ENCODE assay signal across 8 mouse cellular contexts in genomic region chr3:122620285-122620931, GRCm38 (mm10). TPM values are rescaled to one million over a fixed set of nuclear protein-coding genes. Genes with fewer than 3 reads are reported as not detected.
DNase-seq lines count a peak whose midpoint lies in the region; ATAC-seq and TF ChIP-seq lines count a peak whose summit lies in the region.

No protein-coding gene starts in this region.

- TF ChIP-seq POLR2A in thymus, adult 2 months (IDR thresholded peaks at IDR 0.05; ENCODE audit: control insufficient read depth, extremely low read depth, insufficient read depth, low read length, poor library complexity) = no peak

- peaks cover 12% of the 10 kb centered on the region for H3K4me1 ChIP-seq in thymus, adult 2 months (replicated peaks; ENCODE audit: control insufficient read depth, insufficient read depth, low read length)
- H3K4me1 ChIP-seq in embryonic facial prominence, embryonic 14.5 days (ENCODE audit: control insufficient read depth, insufficient read depth, low read length) = peaks cover 23% of the 10 kb centered on the region
- 0 out of 2 replicates have a peak, but pooled peaks cover 10% of the 10 kb centered on the region for H3K4me1 ChIP-seq in heart, postnatal 0 days (ENCODE audit: control insufficient read depth, insufficient read depth)
- peaks cover 16% of the 10 kb centered on the region for H3K4me1 ChIP-seq in liver, embryonic 15.5 days (replicated peaks)
- peaks cover 14% of the 10 kb centered on the region for H3K4me1 ChIP-seq in neural tube, embryonic 11.5 days (ENCODE audit: control insufficient read depth, insufficient read depth, low read length)

- TF ChIP-seq EP300 in heart, postnatal 0 days (IDR thresholded peaks at IDR 0.05; ENCODE audit: low read depth) = no peak

- 8% methylated on average over 21 of the region's 21 CpGs for WGBS in thymus, adult 2 months
- WGBS in embryonic facial prominence, embryonic 14.5 days = under 1% methylated on average over 21 of the region's 21 CpGs
- WGBS in heart, postnatal 0 days = under 1% methylated on average over 21 of the region's 21 CpGs
- WGBS in liver, embryonic 15.5 days (ENCODE audit: insufficient replicate concordance) = under 1% methylated on average over 21 of the region's 21 CpGs
- WGBS in neural tube, embryonic 11.5 days = under 1% methylated on average over 21 of the region's 21 CpGs

- no peak overlapping the region; the same call in 1 of the 2 replicates for H3K27ac ChIP-seq in thymus, adult 2 months (ENCODE audit: control insufficient read depth, insufficient read depth, low read length)
- H3K27ac ChIP-seq in embryonic facial prominence, embryonic 14.5 days (replicated peaks; ENCODE audit: low read depth, low read length) = peak overlapping the region; percentile 98
- peak overlapping the region; percentile 97 for H3K27ac ChIP-seq in heart, postnatal 0 days (ENCODE audit: low read depth)
- peak overlapping the region; percentile 41; the same call in 1 of the 2 replicates for H3K27ac ChIP-seq in liver, embryonic 15.5 days (replicated peaks)
- peak overlapping the region; percentile 97; the same call in 1 of the 2 replicates for H3K27ac ChIP-seq in neural tube, embryonic 11.5 days (ENCODE audit: low read depth, low read length)

- peak overlapping the region; percentile 97 for H3K9ac ChIP-seq in embryonic facial prominence, embryonic 14.5 days (ENCODE audit: low read depth, low read length)
- H3K9ac ChIP-seq in heart, postnatal 0 days (replicated peaks; ENCODE audit: low read depth, low read length) = peak overlapping the region; percentile 96
- no peak overlapping the region for H3K9ac ChIP-seq in liver, embryonic 15.5 days
- peak overlapping the region; percentile 98 for H3K9ac ChIP-seq in neural tube, embryonic 11.5 days (ENCODE audit: low read length)

- no peak for DNase-seq in thymus, adult 2 months
- DNase-seq in thymus, postnatal 10 days (ENCODE audit: low spot score in 2 of 2) = no peak
- peak; percentile 77 for DNase-seq in embryonic facial prominence, embryonic 14.5 days (ENCODE audit: low spot score)
- DNase-seq in heart, postnatal 0 days (ENCODE audit: low spot score) = peak; percentile 55
- DNase-seq in kidney, postnatal 36 days = peak; percentile 77 to 81
- peak; percentile 47 for DNase-seq in neural tube, embryonic 11.5 days (ENCODE audit: low spot score)
- DNase-seq in thymus, postnatal 4 days = peak; percentile 23

- H3K27me3 ChIP-seq in thymus, adult 2 months (ENCODE audit: control insufficient read depth, insufficient read depth, low read length) = peaks cover 5% of the 10 kb centered on the region; the same call in 1 of the 2 replicates
- no peaks in the 10 kb centered on the region for H3K27me3 ChIP-seq in embryonic facial prominence, embryonic 14.5 days (replicated peaks; ENCODE audit: control insufficient read depth, insufficient read depth, low read length)
- H3K27me3 ChIP-seq in heart, postnatal 0 days (ENCODE audit: control insufficient read depth, insufficient read depth, low read length) = no peaks in the 10 kb centered on the region
- H3K27me3 ChIP-seq in liver, embryonic 15.5 days = peaks cover 41% of the 10 kb centered on the region
- no peaks in the 10 kb centered on the region for H3K27me3 ChIP-seq in neural tube, embryonic 11.5 days (ENCODE audit: control insufficient read depth, insufficient read depth, low read length)

- TF ChIP-seq CTCF in thymus, adult 2 months (IDR thresholded peaks at IDR 0.05; ENCODE audit: borderline replicate concordance, control insufficient read depth, extremely low read depth, insufficient read depth, low read length, poor library complexity) = no peak
- 0 out of 2 replicates have a peak, but pooled peaks have one; percentile 1 for TF ChIP-seq CTCF in heart, postnatal 0 days (IDR thresholded peaks at IDR 0.05; ENCODE audit: low read depth)

- H3K4me3 ChIP-seq in thymus, adult 2 months (ENCODE audit: control insufficient read depth, insufficient read depth, low read length) = peak overlapping the region; percentile 83
- H3K4me3 ChIP-seq in embryonic facial prominence, embryonic 14.5 days (ENCODE audit: low read depth, low read length) = peak overlapping the region; percentile 92
- peak overlapping the region; percentile 95 for H3K4me3 ChIP-seq in heart, postnatal 0 days (ENCODE audit: low read depth, low read length)
- H3K4me3 ChIP-seq in liver, embryonic 15.5 days (replicated peaks) = peak overlapping the region; percentile 65
- peak overlapping the region; percentile 78 for H3K4me3 ChIP-seq in neural tube, embryonic 11.5 days (ENCODE audit: low read depth, low read length)

- H3K36me3 ChIP-seq in thymus, adult 2 months (ENCODE audit: control insufficient read depth, insufficient read depth, low read length) = no peaks in the 10 kb centered on the region
- H3K36me3 ChIP-seq in embryonic facial prominence, embryonic 14.5 days (ENCODE audit: control insufficient read depth, insufficient read depth, low read length) = no peaks in the 10 kb centered on the region
- H3K36me3 ChIP-seq in heart, postnatal 0 days (replicated peaks; ENCODE audit: control insufficient read depth, insufficient read depth, low read length) = no peaks in the 10 kb centered on the region
- H3K36me3 ChIP-seq in liver, embryonic 15.5 days (replicated peaks) = no peaks in the 10 kb centered on the region
- H3K36me3 ChIP-seq in neural tube, embryonic 11.5 days (ENCODE audit: control insufficient read depth, insufficient read depth, low read length) = no peaks in the 10 kb centered on the region

- peak; percentile 34 for ATAC-seq in embryonic facial prominence, embryonic 14.5 days (ENCODE audit: low read depth)
- ATAC-seq in heart, postnatal 0 days (ENCODE audit: insufficient read depth, low read depth) = peak; percentile 21; the same call in 1 of the 2 replicates
- peak; percentile 21; the same call in 1 of the 2 replicates for ATAC-seq in liver, embryonic 15.5 days (ENCODE audit: insufficient read depth)
- ATAC-seq in neural tube, embryonic 11.5 days (ENCODE audit: insufficient read depth, low FRiP score, low TSS enrichment) = no peak

- peak overlapping the region; percentile 79 for H3K4me2 ChIP-seq in embryonic facial prominence, embryonic 14.5 days (ENCODE audit: low read depth, low read length)
- peak overlapping the region; percentile 98 for H3K4me2 ChIP-seq in heart, postnatal 0 days (ENCODE audit: low read depth, low read length)
- peak overlapping the region; percentile 68 for H3K4me2 ChIP-seq in liver, embryonic 15.5 days
- peak overlapping the region; percentile 78 for H3K4me2 ChIP-seq in neural tube, embryonic 11.5 days (ENCODE audit: low read depth)

- no peaks in the 10 kb centered on the region for H3K9me3 ChIP-seq in embryonic facial prominence, embryonic 14.5 days (ENCODE audit: control insufficient read depth, low read length)
- no peaks in the 10 kb centered on the region for H3K9me3 ChIP-seq in heart, postnatal 0 days (replicated peaks; ENCODE audit: control insufficient read depth, low read length)
- H3K9me3 ChIP-seq in liver, embryonic 15.5 days (replicated peaks) = no peaks in the 10 kb centered on the region
- H3K9me3 ChIP-seq in neural tube, embryonic 11.5 days (ENCODE audit: control insufficient read depth, low read length) = no peaks in the 10 kb centered on the region

RNA-seq across cellular contexts. Expression of gene Fnbp1l, which starts 0.9 kb away (rescaled TPM):
- polyA plus RNA-seq in thymus, adult 2 months (2012; rRNA removed) = 5.2 and 6.4 TPM in 2 replicates
- polyA plus RNA-seq in embryonic facial prominence, embryonic 14.5 days (2014; fragmentation: Nextera tagmentation; extraction: Ambion mirVana) = 36.8 and 44.6 TPM in 2 replicates
- 11.2 and 11.9 TPM in 2 replicates for total RNA-seq in heart, postnatal 0 days (2014; rRNA removed; ENCODE audit: low replicate concordance)
- 16.8 and 18.0 TPM in 2 replicates for polyA plus RNA-seq in heart, postnatal 0 days (2015; fragmentation: Nextera tagmentation; extraction: Ambion mirVana)
- 3.5 and 4.3 TPM in 2 replicates for polyA plus RNA-seq in liver, embryonic 15.5 days (2015; fragmentation: Nextera tagmentation; extraction: Ambion mirVana)
- polyA plus RNA-seq in neural tube, embryonic 11.5 days (2014; fragmentation: Nextera tagmentation; extraction: Ambion mirVana) = 85.2 and 87.3 TPM in 2 replicates

Comparison
In these comparisons a context has a peak if more than half of its experiments do, and no peak if none do; other contexts are left out.
1. DNase-seq: peak in embryonic facial prominence, embryonic 14.5 days (single experiment), heart, postnatal 0 days (single experiment), kidney, postnatal 36 days (2 of 2), neural tube, embryonic 11.5 days (single experiment) and thymus, postnatal 4 days (single experiment); none in thymus, adult 2 months (single experiment) and thymus, postnatal 10 days (0 of 2).
2. Peak in every context shown above with its lines, with median percentiles within 50 percentile points of each other: H3K4me3 ChIP-seq and H3K4me2 ChIP-seq.